Mouse (Mus musculus): ENCODE data around the gene Mov10l1.

The Mov10l1 gene

GRCm38 (mm10) chr15:89074613-89075477 lies 92.1 kb downstream of the Mov10l1 start, which contains the start of gene Trabd:
TSS of gene Trabd (plus strand) at chr15:89075124.
- DNase-seq (ENCODE audit: low read depth, low spot score): no peak

DNA sequence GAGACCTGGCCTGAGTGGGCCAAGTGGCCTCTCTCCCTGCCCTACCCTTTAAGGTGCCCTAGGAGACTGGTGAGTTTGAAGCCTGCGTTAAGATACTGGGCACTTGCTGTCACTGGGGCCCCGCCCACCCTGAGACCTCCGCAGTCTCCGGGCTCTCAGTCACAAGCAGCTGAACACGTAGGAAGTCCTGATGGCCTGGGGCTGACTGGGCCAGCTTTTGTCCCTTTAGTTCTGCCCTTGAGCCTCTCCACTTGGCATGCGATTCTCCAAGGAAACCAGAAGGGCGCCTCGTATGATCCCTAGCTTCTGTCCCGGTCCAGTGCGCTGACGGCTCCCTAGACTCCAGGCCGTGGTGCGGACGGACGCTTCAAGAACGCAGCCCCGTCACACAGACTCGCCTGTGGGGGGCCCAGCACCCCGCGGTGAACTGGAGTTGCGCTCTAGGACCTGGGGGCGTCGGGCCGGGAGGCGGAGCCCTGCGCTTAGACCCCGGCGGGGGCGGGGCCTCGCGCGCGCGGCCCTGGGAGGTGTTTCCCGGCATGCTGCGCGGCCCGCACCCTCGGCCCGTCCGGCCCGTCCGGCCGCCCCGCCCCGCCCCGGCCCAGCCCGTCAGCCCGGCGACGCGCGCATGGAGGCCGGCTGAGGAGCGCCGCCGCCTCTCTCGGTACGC lies 92.9 kb downstream of the Mov10l1 start:
- DNase-seq (ENCODE audit: low read depth, low spot score): peak; percentile 77

DNA sequence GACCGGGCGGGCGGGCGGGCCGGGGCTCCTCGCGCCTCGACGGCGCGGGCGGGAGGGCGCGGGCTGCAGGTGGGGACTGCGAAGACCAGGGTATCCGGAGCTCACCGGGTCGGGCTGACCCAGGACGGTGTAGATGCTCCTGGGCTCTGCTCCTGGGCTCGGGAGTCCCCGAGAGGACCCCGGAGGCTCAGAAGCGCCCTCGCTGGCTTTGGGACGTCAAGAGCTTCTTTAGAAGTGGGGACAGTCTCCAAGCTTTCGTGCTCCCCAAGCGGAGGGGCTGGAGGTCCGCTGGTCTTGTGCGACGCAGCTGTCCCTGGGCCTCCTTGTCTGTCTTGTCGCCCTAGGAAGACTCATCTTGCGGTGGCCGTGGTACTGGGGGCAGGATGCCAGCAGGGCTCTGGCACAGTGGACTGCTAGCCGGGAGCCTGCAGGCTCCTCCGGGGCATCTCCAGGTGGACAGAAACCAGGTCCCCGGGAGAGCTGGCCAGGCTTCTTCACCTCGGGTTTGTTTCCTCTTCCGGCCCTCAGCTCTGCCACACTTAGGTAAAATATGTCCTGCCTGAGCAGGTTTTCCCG lies 93.5 kb downstream of the Mov10l1 start:
- DNase-seq (ENCODE audit: low read depth, low spot score): no peak

DNA sequence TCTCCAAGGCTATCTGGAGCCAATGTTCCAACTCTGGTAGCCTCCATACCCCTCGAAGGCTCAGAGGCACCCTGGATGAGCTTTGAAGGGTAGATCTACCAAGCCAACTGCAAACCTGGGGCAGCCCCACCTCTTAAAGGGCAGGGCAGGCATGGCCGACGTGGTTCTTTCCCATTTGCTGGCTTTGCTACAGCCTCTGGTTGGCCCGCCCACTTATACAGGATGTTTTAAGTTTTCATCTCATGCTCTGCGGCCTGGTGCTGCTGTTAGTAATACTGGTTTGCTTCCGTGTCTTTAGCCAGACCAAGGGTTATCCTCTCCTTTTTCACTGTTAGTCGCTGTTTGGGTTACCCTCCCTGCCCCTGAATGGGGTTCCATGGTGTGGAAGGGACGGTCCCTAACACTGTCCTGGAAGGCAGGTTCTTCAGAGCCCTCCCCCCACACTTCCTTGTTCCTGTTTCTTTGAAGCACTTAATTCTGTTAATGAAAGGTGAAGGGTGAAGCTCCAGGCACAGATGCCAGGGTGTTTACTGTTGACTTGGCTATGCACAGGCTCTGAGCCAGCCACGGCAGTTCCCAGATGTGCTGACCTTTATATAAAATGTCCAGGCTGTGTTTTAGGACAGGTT lies 95.6 kb downstream of the Mov10l1 start:
- no peak for DNase-seq (ENCODE audit: low read depth, low spot score)

DNA sequence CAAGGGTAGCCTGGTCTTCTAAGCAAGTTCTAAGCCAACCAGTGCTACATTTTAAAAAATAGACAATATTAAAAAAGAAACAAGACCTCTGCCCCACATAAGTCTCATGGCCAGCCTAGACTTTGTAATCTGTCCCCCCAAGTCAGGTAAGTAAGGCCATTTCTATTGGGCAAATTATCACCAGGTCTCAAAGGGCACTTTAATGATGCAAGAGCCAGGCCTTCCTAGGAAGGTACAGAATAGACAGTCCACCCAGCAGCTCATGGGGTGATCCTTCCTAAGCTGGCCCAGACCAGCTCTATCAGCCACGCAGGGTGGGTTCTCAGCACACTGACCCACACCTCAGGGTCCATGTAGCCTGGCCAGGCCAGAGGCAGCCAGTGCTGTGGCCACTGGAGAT lies 101.2 kb downstream of the Mov10l1 start:
- DNase-seq (ENCODE audit: low read depth, low spot score): no peak

DNA sequence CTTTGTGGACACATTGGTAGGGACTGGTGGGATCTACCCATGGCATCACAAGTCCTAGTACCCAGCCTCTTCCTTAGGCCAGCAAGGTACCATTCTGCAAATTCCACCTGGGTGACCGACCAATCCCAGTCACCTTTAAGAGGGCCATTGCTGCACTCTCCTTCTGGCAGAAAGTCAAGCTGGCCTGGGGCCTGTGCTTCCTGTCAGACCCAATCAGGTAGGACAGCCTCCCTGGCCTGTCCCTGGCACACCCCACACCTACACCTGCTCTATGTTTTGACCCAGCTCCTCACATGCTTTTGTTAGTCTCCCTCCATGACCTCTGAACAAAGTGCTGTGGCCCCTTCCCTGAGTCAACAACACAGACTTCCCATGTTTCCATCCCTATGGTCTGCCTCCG lies 102.1 kb downstream of the Mov10l1 start:
- no peak for DNase-seq (ENCODE audit: low read depth, low spot score)

GRCm38 (mm10) chr15:89088607-89089247 lies 106.0 kb downstream of the Mov10l1 start, which contains the start of gene Selenoo:
TSS of gene Selenoo (plus strand) at chr15:89089084.
- peak; percentile 93 for DNase-seq (ENCODE audit: low read depth, low spot score)

DNA sequence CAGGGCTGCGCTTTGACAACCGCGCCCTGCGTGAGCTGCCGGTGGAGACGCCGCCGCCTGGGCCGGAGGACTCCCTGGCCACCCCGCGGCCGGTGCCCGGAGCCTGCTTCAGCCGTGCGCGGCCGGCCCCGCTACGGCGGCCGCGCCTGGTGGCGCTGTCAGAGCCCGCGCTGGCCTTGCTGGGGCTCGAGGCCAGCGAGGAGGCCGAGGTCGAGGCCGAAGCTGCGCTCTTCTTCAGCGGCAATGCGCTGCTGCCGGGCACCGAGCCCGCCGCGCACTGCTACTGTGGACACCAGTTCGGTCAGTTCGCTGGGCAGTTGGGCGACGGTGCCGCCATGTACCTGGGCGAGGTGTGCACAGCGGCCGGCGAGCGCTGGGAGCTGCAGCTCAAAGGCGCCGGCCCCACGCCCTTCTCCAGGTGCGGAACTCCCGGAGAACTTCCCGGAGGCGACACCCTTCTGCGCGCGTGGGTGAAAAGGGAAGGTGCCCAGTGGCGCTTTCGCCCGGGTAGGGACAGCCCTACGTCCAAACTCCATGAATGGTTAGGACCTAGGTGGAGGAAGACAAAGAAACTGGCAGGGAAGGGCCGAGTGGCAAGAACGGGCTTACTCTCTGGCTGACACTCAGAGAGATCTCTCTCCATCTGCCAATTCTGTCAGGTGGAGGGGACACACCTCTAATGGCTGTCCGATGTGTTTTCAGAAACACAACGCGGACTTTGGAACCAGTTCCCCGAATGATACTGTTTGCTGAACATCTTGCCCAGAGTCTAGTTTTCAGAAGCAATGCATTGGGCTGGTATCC lies 106.7 kb downstream of the Mov10l1 start:
- DNase-seq (ENCODE audit: low read depth, low spot score): no peak

DNA sequence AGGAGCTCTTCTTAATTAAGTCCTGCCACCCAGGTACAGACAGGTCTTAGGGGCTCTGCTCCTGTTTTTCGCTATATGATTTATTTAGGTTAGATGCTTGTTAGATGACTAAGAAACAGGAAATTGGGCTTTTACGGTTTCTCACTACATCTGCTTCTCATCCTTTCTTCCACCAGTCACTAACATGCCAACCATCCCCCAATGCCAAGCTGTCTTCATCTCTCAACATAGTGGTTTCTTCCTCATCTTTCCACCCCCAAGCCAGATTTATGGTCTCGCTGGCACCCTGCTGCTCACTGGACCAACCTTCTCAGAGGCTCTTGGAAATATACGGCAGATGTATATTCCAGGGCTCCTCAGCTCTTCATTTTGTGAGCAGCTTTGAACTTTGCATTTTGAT lies 108.0 kb downstream of the Mov10l1 start:
- DNase-seq (ENCODE audit: low read depth, low spot score): no peak

DNA sequence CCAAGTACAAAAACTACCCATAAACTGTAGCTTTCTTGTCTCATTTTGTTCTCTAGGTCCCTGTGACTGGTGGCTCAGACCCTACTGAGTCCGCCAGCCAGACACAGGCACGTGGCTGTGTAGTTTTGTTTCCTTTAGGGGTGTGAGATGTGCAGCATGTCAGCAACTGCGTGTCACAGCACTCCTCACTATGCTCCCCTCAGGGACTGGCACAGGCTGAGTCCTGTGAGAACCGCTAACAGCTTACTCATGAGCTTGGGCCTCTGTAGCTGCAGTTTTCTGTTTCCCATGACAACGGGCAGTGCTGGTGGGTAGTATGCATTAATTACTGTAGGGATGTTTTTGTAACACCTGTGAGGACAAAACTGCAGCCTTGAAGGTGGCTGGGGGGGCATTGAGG lies 109.5 kb downstream of the Mov10l1 start:
- no peak for DNase-seq (ENCODE audit: low read depth, low spot score)

DNA sequence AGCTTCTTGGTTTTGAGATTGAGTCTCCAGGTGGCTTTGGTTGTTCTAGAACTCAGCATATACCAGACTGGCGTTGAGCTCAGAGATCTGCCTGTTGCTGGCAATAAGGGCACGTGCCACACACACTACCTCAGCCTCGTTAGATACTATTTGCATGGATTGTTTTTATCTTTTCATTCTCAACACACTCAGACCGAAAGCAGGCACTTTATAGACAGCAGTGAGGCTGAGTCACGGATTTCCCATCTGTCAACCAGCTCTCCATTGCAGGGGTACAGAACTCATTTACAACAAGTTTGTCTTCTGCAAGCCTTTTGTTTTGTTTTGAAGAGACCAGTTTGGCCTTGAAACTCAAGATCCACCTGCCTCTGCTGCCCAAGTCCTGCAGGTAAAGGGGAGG lies 114.7 kb downstream of the Mov10l1 start:
- no peak for DNase-seq (ENCODE audit: low read depth, low spot score)

DNA sequence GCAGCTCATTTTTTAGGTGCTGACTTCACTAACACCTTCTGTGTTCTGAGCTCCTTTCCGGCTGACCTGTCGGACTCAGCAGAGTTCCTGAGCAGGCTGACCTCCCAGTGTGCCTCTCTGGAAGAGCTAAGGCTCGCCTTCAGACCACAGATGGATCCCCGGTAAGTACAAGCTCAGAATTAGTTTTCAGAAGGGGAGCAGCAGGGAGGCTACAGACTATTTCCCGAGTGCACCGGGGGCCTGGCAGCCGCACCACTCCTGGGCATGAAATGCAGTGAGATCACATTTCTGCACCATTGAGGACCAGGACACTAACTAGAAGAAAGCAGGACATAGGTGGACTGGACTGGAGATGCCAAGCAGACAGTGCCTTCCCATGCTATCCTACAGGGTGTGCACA lies 115.9 kb downstream of the Mov10l1 start:
- no peak for DNase-seq (ENCODE audit: low read depth, low spot score)

GRCm38 (mm10) chr15:89100823-89101222 lies 118.1 kb downstream of the Mov10l1 start:
- no peak for DNase-seq (ENCODE audit: low read depth, low spot score)

DNA sequence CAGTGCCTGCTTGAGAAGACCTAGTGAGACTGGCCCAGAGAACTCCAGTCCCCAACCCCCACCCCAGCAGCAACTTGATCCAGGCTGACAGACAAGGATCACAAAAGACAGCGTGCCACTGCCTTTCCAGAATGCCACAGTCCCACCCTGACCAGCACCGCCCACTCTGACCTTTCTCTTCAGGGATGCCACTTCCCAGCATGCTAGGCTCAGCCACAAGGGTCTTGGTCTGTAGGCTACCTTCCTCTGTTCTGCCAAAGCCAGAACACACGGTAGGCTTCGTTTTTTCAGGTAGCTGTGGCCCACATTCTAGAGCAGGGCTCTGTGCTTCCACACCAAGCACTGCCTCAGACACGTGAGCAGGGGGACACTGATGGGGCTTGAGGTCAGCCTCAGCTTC lies 119.9 kb downstream of the Mov10l1 start:
- DNase-seq (ENCODE audit: low read depth, low spot score): no peak

DNA sequence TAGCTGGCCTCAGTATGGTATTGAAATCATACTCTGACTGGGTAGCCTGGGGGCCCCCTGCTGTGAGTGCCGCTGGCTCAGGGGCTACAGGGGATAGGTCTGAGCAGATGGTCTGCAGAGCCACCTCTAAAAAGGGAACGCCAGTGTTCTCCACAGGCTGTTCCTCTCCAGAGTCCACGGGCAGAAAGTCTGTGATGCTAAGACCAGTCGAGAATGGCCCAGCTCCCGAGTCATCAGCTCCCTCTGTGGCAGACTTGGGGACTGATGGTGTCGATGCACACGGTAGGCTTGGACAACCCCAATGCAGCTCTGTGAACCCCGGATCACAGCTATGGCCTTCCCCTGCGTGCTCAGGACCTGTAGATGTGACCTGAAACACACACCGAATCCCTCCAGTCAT lies 121.2 kb downstream of the Mov10l1 start:
- no peak for DNase-seq (ENCODE audit: low read depth, low spot score)

DNA sequence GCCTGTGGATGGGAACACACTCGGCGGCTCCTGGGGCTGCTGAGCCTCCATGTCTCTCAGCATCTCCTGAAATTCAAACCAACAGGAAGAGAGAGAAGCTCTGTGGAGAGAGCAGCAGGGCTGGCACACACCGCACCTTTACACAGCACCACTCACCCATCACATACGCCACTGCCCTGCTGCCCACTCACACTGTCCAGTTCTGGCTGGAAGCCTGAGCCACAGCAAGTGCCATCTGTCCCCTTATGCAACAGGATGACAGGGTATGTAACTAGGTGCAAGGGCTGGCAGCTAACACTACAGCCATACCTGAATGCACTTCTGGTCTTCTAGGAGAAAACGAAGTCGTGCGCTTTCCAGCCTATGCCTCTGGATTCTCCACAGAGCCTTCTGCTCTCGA lies 121.7 kb downstream of the Mov10l1 start:
- no peak for DNase-seq (ENCODE audit: low read depth, low spot score)
